Mouse (Mus musculus) liver, adult 10 weeks (tissue): ENCODE measurements around the gene Akp3. TPM values are rescaled to one million over a fixed set of nuclear protein-coding genes. Genes with fewer than 3 reads are reported as not detected.

Source experiments
- polyA plus RNA-seq: library from polyadenylated mRNA; stranded (reverse); fragments of 350-450 nt; fragmentation: Illumina TruSeq; extraction: RNeasy Lipid Tissue Mini Kit (QIAGEN cat#74804); gene quantifications from one replicate; pipeline ENCODE4 v1.2.3, GENCODE M21; 2014; ENCODE audit warnings: low read depth, low replicate concordance

The Akp3 gene
- not detected for polyA plus RNA-seq

GRCm38 (mm10) chr1:87124673-87125072 is at the start of gene Akp3:
Gene Akp3 (plus strand): TSS chr1:87124973.

GRCm38 (mm10) chr1:87089828-87090227 is 34.9 kb upstream of the Akp3 start, which contains the start of gene Alppl2:
Gene Alppl2 (minus strand): TSS chr1:87089928.

GRCm38 (mm10) chr1:87101411-87101810 is 23.4 kb upstream of the Akp3 start, which contains the start of gene Alpi:
Gene Alpi (minus strand): TSS chr1:87101606.

DNA sequence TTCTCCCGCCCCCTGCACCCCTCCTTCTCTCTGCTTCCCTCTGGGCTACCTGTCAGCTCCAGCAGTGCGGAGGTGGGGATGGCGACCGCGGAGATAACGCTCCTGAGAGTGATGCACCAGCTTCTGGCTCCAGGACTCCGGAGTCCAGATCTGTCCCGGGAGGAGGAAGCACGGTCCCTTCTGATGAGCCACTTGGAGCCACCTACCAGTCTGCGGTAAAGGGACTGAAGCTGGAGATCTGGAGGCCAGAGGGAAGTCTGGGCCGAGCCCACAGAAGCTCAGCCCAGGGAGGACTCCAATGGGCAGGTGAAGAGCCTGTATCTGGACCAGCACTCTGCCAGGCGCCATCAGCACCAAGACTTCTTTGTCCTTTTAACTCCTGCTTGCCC is 31.4 kb downstream of the Akp3 start, which contains the start of gene Ecel1:
Gene Ecel1, minus strand, starts transcription at position 323 of the 389 bp plus-strand sequence.

Other genes with a start within 250 kb of the Akp3 start
- not detected for gene Alppl2, start 35.0 kb upstream of the Akp3 start, polyA plus RNA-seq
- not detected for gene Alpi, start 23.4 kb upstream of the Akp3 start, polyA plus RNA-seq
- gene Ecel1, start 31.5 kb downstream of the Akp3 start, polyA plus RNA-seq: not detected
- not detected for gene Prss56, start 58.3 kb downstream of the Akp3 start, polyA plus RNA-seq
- not detected for gene Chrnd, start 65.6 kb downstream of the Akp3 start, polyA plus RNA-seq
- gene Chrng, start 79.7 kb downstream of the Akp3 start, polyA plus RNA-seq: not detected
- 19.3 TPM for gene Eif4e2, start 88.9 kb downstream of the Akp3 start, polyA plus RNA-seq
- 0.82 TPM for gene Efhd1, start 139.4 kb downstream of the Akp3 start, polyA plus RNA-seq
- gene Gigyf2, start 202.0 kb downstream of the Akp3 start, polyA plus RNA-seq: 33.4 TPM